Mouse (Mus musculus) monocyte, adult 5-6 weeks (primary cell): ENCODE measurements around the gene Synm. TPM values are rescaled to one million over a fixed set of nuclear protein-coding genes. Genes with fewer than 3 reads are reported as not detected.

Experiments
- ATAC-seq: fragments of 153-309, 156-312 bp; replicated peaks from 2 replicates; pipeline ENCODE4 v1.8.0; 2017; ENCODE audit warnings: mild to moderate bottlenecking; ENCODE audit not compliant: low TSS enrichment, insufficient number of reproducible peaks, severe bottlenecking, poor library complexity, low FRiP score
- total RNA-seq: library from RNA; stranded (forward); fragments of 200-1000, 200-491, 200-594 nt; gene quantifications from 3 replicates; pipeline ENCODE4 v1.2.3, GENCODE M21; 2017

Synm gene
- total RNA-seq, 1 experiment from 2014 or later: not detected

GRCm38 (mm10) chr7:67713820-67714510, 45.6 kb downstream of the Synm start:
- ATAC-seq: no peak

- no peak for ATAC-seq
These were observed 49.3 kb downstream of the Synm start for GRCm38 (mm10) chr7:67710216-67710615.

GRCm38 (mm10) chr7:67708160-67708559, 51.4 kb downstream of the Synm start:
- ATAC-seq: no peak

DNA sequence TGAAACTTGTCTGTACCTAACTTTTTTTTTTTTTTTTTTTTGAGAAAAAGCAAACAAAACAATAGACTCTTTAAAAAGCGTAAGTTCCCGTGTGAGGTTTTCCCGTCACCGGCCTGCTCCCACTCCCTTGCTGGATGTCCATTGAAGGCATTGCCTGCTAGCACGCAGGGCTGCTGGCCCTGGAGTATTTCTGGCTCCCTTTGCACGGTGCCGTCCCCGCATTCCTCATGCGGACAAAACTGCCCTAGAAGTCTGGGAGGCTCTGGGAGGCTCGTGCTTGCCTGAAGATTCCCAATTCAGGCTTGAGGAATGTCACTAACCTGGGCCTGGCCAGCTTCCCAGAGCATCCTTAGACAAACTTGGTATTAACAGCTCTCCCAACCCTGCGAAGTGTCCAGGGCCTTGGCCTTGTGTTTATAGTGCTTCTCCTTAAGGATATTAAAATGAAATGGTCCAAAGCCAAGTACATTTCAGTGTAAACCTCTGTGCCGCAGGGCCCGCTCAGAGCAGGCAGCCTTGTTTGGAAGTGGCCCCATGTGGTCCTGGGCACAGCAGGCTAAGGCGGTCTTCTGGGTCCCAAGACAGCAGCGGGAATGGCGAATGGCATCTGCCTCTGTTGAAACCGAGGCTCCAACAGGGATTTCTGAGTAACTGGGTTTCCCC, 58.2 kb downstream of the Synm start:
- ATAC-seq: no peak

GRCm38 (mm10) chr7:67700846-67701245, 58.7 kb downstream of the Synm start:
- ATAC-seq: no peak

DNA sequence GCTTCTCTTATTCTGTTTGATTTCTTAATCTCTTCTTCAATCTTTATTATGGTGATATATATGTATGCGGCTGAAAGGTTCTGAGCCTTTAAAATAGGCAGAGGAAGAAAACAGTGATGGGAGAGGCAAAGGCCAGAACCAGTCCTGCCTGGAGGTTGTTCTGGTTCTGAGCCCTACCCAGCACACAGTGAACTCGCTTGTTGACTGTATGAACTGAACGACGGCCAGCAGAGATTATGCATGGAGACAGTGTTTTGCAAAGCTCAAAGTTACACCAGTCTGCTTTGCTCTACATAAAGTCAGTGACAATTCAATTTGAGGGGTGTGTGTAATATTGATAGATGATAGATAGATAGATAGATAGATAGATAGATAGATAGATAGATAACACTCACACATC, 60.2 kb downstream of the Synm start:
- ATAC-seq: no peak

GRCm38 (mm10) chr7:67697892-67698630, 61.5 kb downstream of the Synm start:
- ATAC-seq: no peak

DNA sequence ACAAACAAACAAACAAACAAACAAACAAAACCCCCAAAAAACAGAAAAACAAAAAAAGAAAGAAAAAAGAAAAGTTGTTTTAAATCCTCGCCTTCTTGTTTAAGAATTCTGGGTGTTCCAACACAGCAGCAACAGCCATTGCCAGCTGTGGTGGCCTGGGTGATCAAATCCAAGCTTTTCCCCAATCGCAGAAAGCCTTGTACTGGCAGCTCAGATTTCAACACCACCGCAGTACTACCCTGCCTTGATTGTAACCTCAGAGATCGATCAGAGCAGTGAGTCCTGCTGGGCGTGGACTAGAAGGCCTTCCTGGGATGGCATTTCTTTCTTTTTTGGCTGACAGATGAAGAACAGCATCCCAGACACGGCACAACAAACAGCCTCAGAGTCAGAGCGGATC, 63.6 kb downstream of the Synm start:
- ATAC-seq: no peak

DNA sequence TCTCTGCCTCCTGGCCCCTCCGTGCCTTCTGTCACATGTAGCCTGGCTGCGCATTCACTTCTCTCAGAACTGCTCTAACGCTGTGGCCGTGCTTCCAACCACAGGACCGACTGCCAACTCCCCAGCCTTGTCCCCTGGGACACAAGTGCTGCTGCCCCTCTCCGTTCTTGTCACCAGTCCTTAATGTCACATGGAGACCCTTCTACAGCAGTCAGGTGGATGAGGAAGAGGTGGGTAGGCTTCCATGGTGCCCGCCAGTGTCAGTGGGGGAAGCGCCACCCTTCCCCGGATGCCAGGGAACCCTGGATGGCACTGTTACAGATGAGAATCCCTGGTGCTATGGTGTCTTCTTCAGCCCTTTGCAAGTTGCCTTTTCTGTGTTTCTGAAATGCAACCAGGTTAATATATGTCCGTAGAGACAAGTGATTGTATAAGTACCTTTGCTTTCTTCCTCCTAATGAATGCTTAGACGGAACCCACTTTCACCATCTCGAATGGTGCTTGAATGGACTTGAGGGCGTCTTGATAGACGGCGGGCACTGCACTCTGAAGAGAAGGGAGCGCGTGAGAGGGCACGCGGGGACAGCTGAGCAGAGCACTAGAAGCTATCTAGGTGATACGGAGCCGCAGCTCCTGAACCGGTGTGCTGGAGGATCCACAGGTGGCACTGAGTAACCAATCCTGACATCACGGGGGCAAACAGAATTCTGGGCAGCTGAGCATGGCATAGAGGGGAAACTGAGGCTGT, 66.6 kb downstream of the Synm start:
- no peak for ATAC-seq

DNA sequence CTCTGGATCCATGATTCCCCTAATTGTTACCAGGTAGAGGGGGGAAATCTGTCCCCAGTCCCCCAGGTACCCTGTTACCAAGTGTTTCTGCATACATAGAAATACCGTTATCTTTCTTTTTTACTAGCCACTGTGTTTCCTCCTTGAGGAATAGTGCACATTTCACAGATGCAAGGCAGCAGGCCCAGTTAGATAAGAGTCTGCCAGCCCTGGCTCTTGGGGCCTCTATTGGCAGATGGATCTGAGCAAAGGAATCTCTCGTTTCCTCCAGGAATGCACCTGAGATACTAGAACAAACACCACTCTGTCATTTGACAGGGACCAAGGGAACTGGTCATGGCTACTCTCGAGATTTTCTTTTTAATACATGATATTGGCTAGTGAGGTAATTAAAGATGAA, 67.4 kb downstream of the Synm start:
- no peak for ATAC-seq

DNA sequence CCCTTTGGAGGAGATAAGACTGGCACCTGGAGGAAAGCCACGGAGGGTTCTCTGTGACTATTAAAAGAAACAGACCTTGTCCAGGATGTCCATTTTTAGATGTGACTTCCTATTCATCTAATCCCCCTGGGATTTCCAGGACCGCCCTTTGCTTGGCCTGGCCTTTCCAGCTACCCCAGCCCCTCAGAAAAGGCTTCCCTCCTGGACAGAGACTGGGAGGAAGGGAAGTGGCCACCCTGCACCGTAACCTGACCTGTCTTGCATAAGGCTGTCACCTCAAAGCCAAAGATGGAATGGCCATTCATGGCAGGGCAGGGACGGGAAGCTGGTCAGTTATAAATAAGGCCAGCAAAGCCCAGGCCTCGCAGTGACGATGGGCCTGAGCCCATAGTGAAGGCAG, 68.5 kb downstream of the Synm start:
- no peak for ATAC-seq

DNA sequence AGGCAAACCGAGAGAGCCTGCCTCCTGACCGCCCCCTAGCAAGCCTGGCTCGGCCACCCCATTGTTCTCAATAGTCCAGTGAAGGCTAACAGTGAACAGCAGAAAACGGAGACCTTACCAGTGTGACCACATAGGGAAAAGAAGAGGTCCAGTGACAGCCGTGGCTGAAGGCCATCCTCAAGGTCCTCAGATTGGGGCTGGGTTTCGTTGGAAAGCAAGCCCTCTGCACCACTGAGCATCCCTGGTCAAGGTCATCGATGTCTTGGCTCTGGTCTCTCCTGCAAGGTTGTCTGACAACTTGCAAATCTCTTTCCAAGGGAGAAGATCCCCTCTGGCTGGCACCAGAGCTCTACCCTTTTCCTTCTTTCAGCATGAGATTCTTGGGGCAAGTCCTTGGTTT, 69.7 kb downstream of the Synm start:
- ATAC-seq: no peak

GRCm38 (mm10) chr7:67688281-67688680, 71.3 kb downstream of the Synm start:
- no peak for ATAC-seq

DNA sequence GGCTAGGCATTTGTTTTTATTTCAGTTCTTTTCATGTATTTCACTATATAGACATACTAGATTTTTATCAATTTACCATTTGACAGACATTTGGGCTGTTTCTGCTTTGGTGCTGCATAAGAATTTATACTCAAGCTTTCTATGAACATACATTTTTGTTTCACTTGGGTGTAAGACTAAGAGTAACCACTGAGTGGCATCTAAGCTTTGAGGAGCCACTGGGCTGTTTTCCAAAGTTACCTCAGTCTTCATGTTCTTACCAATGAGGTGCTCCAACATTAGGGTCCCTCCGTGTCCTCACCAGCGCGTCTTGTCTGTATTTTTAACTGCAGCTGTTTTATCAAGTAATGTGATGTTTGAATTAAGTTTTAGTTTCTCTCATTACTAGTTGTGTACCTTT, 73.0 kb downstream of the Synm start:
- no peak for ATAC-seq

DNA sequence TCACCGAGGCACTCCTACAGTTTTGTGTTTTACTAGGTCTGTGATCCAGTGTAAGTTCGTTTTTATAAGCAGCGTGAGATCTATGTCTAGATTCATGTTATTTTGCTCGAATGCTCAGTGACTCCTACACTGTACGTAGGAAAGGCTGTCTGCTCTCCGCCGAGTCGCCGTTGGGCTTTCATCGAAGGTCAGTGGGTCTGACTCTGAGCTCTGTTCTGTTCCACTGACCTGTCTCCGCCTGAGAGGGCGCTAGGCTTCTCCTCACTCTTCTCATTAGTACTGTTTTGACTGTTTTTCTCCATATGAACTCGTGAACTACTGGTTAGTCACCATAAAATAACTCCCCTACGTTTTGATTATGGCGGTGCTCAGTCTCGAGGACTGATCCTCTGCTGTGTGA, 76.5 kb downstream of the Synm start:
- ATAC-seq: no peak

GRCm38 (mm10) chr7:67681078-67681477, 78.5 kb downstream of the Synm start:
- ATAC-seq: no peak
